Mouse (Mus musculus) embryo, embryonic 11.5 days (tissue): ENCODE data around the gene Slc22a14.

Source experiments
- DNase-seq: peaks from one replicate; pipeline ENCODE4 v3.0.0-alpha.2; 2012; ENCODE audit warnings: low read depth, low spot score

The Slc22a14 gene

GRCm38 (mm10) chr9:119357331-119358057 is 7.9 kb downstream of the Slc22a14 start, which contains the start of gene Xylb:
Gene Xylb, plus strand, starts transcription at chr9:119357381.
- peak; percentile 73 for DNase-seq

GRCm38 (mm10) chr9:119355943-119356342 is 9.4 kb downstream of the Slc22a14 start:
- no peak for DNase-seq

- no peak for DNase-seq
Measured at GRCm38 (mm10) chr9:119353926-119354325, 11.4 kb downstream of the Slc22a14 start.

- no peak for DNase-seq
Measured at GRCm38 (mm10) chr9:119352060-119352459, 13.3 kb downstream of the Slc22a14 start.

GRCm38 (mm10) chr9:119350947-119351705 is 14.2 kb downstream of the Slc22a14 start:
- no peak for DNase-seq

- DNase-seq: no peak
Measured at GRCm38 (mm10) chr9:119350531-119350930, 14.8 kb downstream of the Slc22a14 start.

GRCm38 (mm10) chr9:119346376-119346775 is 19.0 kb downstream of the Slc22a14 start:
- no peak for DNase-seq

- DNase-seq: no peak
Measured at GRCm38 (mm10) chr9:119342728-119343127, 22.6 kb downstream of the Slc22a14 start.

- DNase-seq: peak; percentile 91
Measured at GRCm38 (mm10) chr9:119340909-119341816, 24.2 kb downstream of the Slc22a14 start, which contains the start of gene Myd88. Gene Myd88, minus strand, starts transcription at chr9:119341411.

GRCm38 (mm10) chr9:119340212-119340580 is 25.2 kb downstream of the Slc22a14 start:
- no peak for DNase-seq

GRCm38 (mm10) chr9:119339558-119340211 is 25.7 kb downstream of the Slc22a14 start, which contains the start of gene Acaa1a:
Gene Acaa1a, plus strand, starts transcription at chr9:119339676.
- no peak for DNase-seq

- no peak for DNase-seq
Measured at GRCm38 (mm10) chr9:119339106-119339505, 26.2 kb downstream of the Slc22a14 start.

- no peak for DNase-seq
Measured at GRCm38 (mm10) chr9:119338350-119338749, 27.0 kb downstream of the Slc22a14 start.

GRCm38 (mm10) chr9:119337842-119338241 is 27.5 kb downstream of the Slc22a14 start:
- DNase-seq: no peak

GRCm38 (mm10) chr9:119335571-119335970 is 29.8 kb downstream of the Slc22a14 start:
- no peak for DNase-seq

- no peak for DNase-seq
Measured at GRCm38 (mm10) chr9:119334834-119335233, 30.5 kb downstream of the Slc22a14 start.

GRCm38 (mm10) chr9:119334324-119334723 is 31.0 kb downstream of the Slc22a14 start:
- DNase-seq: no peak

- DNase-seq: no peak
Measured at GRCm38 (mm10) chr9:119330186-119330963, 35.0 kb downstream of the Slc22a14 start.

- DNase-seq: no peak
Measured at GRCm38 (mm10) chr9:119328488-119328887, 36.9 kb downstream of the Slc22a14 start.

- DNase-seq: no peak
Measured at GRCm38 (mm10) chr9:119324130-119324529, 41.2 kb downstream of the Slc22a14 start.
